Mouse (Mus musculus) lung, embryonic 14.5 days (tissue): ENCODE data around the gene E330017A01Rik. TPM values are rescaled to one million over a fixed set of nuclear protein-coding genes. Genes with fewer than 3 reads are reported as not detected.

Experiments
- ATAC-seq: fragments of 200-750 bp; cut with Nextera tagmentation; 2 replicates; pipeline ENCODE4 v1.8.0; 2017; ENCODE audit warnings: mild to moderate bottlenecking, moderate TSS enrichment, moderate library complexity; ENCODE audit not compliant: insufficient read depth
- DNase-seq: peaks from one replicate; pipeline ENCODE4 v3.0.0-alpha.2; 2015
- H3K27ac ChIP-seq: fragments of 300-500 bp; sonication (generic); 2 replicates; pipeline ENCODE4 v1.5.1; 2014; ENCODE audit warnings: low read depth, mild to moderate bottlenecking, moderate library complexity
- H3K27me3 ChIP-seq: fragments of 300-500 bp; sonication (generic); 2 replicates; pipeline ENCODE4 v1.6.1; 2014; ENCODE audit warnings: low read length, control low read depth; ENCODE audit not compliant: insufficient read depth
- H3K36me3 ChIP-seq: fragments of 300-500 bp; sonication (generic); 2 replicates; pipeline ENCODE4 v1.6.1; 2014; ENCODE audit warnings: control low read depth; ENCODE audit not compliant: insufficient read depth
- H3K4me1 ChIP-seq: fragments of 300-500 bp; sonication (generic); 2 replicates; pipeline ENCODE4 v1.6.1; 2014; ENCODE audit warnings: antibody characterized with exemption, control low read depth; ENCODE audit not compliant: insufficient read depth
- H3K4me2 ChIP-seq: fragments of 300-500 bp; sonication (generic); 2 replicates; pipeline ENCODE4 v1.6.1; 2014; ENCODE audit warnings: mild to moderate bottlenecking
- H3K4me3 ChIP-seq: fragments of 300-500 bp; sonication (generic); 2 replicates; pipeline ENCODE4 v1.5.1; 2014; ENCODE audit warnings: low read depth, low read length
- H3K9ac ChIP-seq: fragments of 300-500 bp; sonication (generic); 2 replicates; pipeline ENCODE4 v1.6.1; 2014
- H3K9me3 ChIP-seq: fragments of 300-500 bp; sonication (generic); 2 replicates; pipeline ENCODE4 v1.6.1; 2016; ENCODE audit warnings: low read depth, low read length, control low read depth
- CTCF ChIP-seq: IDR thresholded peaks from 2 replicates; pipeline ENCODE4 v1.5.1; 2016; ENCODE audit warnings: antibody characterized with exemption, low read depth
- WGBS: fragments of 180-500 bp; shearing (Covaris S2); extraction: QIAGEN DNeasy Blood & Tissue Kit; methylation state at CpG from one replicate; pipeline ENCODE4 v1.1.7; 2014; 5-methylcytosine and 5-hydroxymethylcytosine counted together
- polyA plus RNA-seq: library from polyadenylated mRNA; unstranded; fragments of >200 nt; fragmentation: Nextera tagmentation; extraction: Ambion mirVana; gene quantifications from 2 replicates; pipeline ENCODE4 v1.2.1, GENCODE M21; 2014

E330017A01Rik gene
- polyA plus RNA-seq, 1 experiment from 2014 or later = not detected

- H3K9me3 ChIP-seq = no peaks in the 10 kb centered on the region
- H3K27me3 ChIP-seq = no peaks in the 10 kb centered on the region
- no peak overlapping the region for H3K27ac ChIP-seq
- no peak overlapping the region for H3K9ac ChIP-seq
- WGBS = 73% methylated on average over 3 of the region's 3 CpGs
- H3K4me2 ChIP-seq = no peak overlapping the region
- no peaks in the 10 kb centered on the region for H3K36me3 ChIP-seq
- H3K4me1 ChIP-seq = no peaks in the 10 kb centered on the region
- no peak for TF ChIP-seq CTCF
- DNase-seq = no peak
- no peak for ATAC-seq
- H3K4me3 ChIP-seq = no peak overlapping the region
These were observed 47.2 kb downstream of the E330017A01Rik start for GRCm38 (mm10) chr16:58591299-58591698.

GRCm38 (mm10) chr16:58589444-58589843 is 49.1 kb downstream of the E330017A01Rik start:
- ATAC-seq (no peak), DNase-seq (no peak)
- Histone ChIP-seq H3K4me1 (no peaks in the 10 kb centered on the region), H3K27me3 (no peaks in the 10 kb centered on the region), H3K9ac (no peak overlapping the region), H3K4me3 (no peak overlapping the region), H3K27ac (no peak overlapping the region), H3K9me3 (no peaks in the 10 kb centered on the region), H3K36me3 (no peaks in the 10 kb centered on the region), H3K4me2 (no peak overlapping the region)
- TF ChIP-seq CTCF = no peak

Other genes with a start within 250 kb of the E330017A01Rik start
- 14.2 and 17.3 TPM in 2 replicates for gene Dcbld2, start 230.3 kb downstream of the E330017A01Rik start, polyA plus RNA-seq
- 26.6 and 30.2 TPM in 2 replicates for gene St3gal6, start 114.5 kb downstream of the E330017A01Rik start, polyA plus RNA-seq
- not detected in 2 replicates for gene Gm813, start 21.8 kb downstream of the E330017A01Rik start, polyA plus RNA-seq
- 22.7 and 23.7 TPM in 2 replicates for gene Cpox, start 31.6 kb upstream of the E330017A01Rik start, polyA plus RNA-seq
- 0.11 TPM in 1 of 2 replicates, not detected in the other for gene Gpr15, start 80.3 kb upstream of the E330017A01Rik start, polyA plus RNA-seq
- 127 and 128 TPM in 2 replicates for gene Cldnd1, start 89.2 kb upstream of the E330017A01Rik start, polyA plus RNA-seq
- gene Olfr172, start 124.4 kb upstream of the E330017A01Rik start, polyA plus RNA-seq = not detected in 2 replicates
- gene Olfr173, start 161.5 kb upstream of the E330017A01Rik start, polyA plus RNA-seq = not detected in 2 replicates
- gene Olfr175-ps1, start 188.0 kb upstream of the E330017A01Rik start, polyA plus RNA-seq = not detected in 2 replicates
- not detected in 2 replicates for gene Olfr177, start 236.0 kb upstream of the E330017A01Rik start, polyA plus RNA-seq